Mouse (Mus musculus) 416B (cell line): ENCODE results near the gene Smug1.
A peak's percentile ranks its signal among the peaks of the same experiment; 100 is the strongest.

Source experiments
- DNase-seq: peaks from one replicate; pipeline ENCODE4 v3.0.0; 2011; ENCODE audit warnings: low read depth

Gene Smug1

DNA sequence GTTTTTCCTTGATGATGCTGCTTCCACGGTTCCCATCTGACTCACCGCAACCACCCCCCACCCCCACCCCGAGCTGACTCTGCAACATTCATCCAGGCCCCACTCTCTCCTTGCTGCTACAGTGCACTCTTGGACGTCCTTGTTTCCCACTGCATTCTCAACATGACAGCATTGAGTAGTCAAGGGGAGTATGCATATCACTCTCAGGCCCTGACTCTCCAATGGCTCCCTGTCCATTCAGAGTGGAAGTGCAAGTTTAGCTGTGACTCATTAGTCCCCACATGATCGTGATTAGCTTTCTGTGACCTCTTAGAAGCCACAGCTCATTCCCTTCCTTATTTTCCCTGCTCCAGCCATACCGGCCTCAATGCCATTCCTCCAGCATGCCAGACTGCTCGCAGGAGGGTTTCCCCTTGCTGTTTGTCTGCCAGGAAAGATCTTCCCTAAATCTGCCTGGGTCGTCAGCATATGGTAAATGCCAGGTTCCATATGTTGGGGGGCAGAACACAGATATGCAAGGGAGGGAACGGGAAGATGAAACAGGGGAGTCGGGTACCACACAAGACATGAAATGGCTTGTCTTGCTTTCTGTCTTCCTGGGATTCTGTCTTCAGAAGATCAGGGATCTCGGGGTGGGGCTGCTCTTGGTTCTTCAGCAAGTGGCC is 21.1 kb downstream of the Smug1 start:
- DNase-seq, result no peak

DNA sequence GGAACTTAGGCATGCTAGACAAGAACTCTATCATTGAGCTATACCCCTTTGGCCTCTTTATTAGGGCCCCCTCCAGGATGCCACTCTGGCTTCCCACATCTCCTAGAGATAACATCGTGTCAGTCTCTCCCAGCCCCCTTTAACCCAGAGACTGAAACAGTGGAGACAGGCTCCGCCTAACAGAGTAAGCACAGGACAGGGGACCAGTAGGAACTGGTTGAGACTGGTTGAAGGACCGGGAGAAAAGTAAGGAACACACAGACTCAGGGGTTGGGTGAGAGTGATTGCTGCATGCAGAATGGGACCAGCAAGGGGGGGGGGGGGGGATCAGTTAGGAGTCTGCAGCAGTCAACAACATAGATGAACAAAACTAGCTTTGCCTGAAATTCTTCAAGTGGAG is 22.7 kb downstream of the Smug1 start:
- no peak for DNase-seq

DNA sequence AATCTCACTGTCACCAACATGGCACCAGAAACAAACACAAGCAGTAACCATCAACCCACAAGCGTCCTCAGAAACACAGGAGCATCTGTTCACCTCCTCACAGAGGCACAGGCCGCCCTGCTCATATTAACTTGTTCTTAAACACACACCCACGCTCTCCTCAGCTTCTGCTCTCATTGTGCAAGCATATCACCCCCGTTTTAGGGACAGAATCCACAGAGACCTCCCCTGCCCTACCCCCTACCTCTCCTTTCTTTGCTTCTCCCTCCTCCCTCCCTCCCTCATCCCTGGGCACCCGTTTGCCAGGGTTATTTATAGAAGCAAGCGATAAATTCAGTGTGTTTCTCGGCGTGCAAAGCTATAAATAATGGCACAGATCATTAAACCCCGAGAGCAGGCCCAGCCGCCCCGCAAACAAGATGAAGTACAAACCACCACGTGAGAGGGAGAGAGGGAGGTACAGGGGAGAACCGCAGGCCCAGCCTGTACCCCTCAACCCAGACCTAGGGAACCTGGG is 31.4 kb downstream of the Smug1 start:
- DNase-seq, result no peak

DNA sequence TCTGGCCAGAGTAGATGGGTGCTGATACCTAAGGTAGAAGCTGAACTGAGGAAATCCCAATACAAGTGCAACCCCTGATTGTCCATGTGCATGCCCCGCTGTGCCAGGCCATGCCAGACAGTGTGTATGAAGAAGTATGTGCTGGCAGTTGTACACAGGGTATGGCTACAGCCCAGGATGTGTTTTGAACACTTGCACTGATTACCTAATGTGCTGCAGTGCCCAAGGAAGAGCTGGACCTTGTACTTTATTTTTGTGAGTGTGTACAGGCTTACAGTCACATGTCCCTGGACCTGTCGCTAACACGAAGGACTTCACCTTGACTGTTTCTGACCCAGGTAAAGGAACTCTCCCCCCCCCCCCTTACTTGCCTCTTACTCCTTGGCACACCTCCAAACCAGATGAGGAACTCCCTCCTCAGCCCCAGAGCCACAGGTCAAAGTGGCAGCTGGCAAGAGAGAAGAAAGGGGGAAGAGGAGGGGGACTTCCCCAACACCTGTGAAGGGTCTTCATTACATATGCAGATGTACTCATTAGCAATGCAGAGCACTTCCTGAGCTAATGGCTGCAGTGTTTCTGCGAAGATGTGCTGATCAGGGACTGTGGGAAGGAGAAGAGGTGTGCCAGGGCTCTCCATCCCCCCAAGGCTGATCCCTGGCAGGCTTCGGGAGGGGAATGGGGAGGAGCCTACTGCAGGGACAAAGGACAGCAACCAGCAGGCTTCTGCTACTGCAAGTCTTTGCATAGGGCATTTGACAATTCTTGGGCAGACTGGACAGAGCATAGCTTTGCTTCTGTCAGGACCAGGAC is 32.4 kb downstream of the Smug1 start:
- no peak for DNase-seq

DNA sequence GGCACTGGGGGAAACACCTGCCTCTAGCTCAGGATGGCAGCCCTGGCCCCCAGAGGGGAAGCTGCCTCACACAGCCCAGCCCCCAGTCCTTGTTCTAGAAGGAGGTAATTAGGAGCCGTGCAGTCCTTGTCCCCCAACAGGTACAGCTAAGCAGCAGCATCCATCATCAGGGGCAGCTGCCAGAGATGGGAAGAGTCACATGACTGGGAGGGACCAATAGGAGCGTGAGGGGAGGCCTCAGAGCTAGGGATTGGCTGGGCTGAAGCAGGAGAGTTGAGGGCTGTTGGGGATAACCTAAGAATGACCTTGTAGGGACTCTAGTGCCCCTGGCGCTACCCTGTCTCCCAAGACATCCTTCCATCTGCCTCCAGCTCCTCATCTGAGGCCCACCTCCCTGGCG is 33.1 kb downstream of the Smug1 start:
- DNase-seq, result peak; percentile 29

DNA sequence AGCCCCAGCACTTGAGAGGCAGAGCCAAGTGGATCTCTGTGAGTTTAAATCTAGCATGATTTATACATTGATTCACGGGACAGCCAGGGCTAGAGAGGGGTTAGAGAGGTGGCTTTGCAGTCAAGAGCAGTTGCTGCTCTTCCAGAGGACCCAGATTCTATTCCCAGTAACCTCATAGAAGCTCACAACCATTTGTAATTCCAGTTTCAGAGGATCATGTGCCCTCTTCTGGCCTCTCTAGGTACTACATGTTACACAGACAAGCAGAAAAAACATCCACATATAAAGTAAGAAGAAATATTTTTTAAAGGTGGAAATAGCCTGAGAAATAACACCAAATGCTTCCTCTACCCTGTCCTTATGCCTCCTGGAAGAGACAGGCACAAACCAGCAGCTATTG is 36.2 kb downstream of the Smug1 start:
- DNase-seq, result peak; percentile 60

DNA sequence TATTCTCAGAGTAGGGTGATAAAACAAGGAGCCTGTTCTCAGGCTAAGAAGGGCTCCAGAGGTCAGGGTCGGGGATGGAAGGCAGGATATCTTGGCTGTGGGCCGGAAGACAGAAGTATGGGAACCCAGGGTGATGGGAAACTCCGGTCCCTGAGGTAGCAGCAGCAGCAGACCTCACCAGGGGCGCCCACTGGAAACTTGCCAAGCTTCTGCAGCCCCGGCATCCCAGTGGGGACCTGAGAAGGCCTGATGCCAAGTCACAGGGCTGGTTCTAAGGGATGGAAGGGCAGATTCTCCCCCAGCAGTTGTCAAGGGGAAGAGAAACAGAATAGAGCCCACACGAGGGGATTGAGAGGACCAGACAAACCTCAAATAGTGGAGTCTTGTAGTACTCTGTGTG is 37.6 kb downstream of the Smug1 start:
- DNase-seq, result no peak

DNA sequence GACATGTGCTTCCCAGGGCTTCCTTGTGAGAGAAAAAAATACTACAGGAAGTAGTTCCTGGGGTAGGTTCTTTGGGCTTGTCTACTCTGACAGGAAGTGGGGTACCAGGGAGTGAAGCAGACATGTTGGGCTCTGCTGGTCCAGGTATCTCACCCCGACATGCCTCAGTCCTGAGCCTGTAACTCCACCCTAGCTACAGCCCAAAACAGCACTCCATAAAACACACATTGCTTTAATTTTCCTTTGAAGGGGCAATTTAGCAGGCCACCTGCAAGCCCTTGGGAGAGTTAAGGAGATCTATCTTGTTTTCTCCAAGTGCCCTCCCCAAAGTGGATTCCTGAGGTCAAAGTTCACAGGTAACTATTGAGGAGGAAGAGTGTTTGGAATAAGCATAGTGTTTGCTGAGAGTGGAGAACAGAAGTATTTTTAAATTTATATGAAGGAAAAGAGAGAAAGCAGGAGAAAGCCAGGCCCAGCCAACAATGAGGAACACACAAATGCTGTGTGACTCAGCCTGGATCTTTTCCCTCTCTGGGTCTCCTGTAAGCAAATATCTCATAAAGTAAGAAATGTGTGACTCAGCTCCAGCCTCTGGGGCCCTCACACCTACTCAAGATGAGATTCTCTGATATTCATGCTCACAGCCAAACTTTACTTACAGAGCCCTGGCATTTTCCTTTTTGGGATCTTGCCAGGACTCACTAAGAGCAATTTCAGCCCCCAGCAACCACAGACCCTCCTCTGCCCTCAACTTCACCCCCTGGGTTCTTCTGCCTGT is 38.6 kb downstream of the Smug1 start:
- peak; percentile 47 for DNase-seq

DNA sequence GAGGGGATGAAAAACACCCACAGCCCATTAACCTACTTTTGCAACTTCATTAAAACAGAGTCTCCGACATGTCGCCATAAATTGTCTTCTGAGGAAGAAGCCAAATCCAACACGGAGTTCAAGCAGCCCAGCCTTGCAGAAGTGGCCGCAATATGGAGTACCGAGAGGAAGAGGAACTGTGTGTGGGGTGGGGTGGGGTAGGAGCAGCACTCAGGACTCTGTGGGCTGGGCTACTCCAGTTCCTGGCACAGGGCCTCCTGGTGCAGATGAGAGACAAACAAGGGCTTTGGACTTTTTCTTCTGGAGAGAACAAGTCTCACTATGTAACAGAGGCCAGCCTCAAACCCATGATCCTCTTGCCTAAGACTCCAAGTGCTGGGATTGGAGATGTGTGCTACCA is 40.9 kb downstream of the Smug1 start:
- no peak for DNase-seq

DNA sequence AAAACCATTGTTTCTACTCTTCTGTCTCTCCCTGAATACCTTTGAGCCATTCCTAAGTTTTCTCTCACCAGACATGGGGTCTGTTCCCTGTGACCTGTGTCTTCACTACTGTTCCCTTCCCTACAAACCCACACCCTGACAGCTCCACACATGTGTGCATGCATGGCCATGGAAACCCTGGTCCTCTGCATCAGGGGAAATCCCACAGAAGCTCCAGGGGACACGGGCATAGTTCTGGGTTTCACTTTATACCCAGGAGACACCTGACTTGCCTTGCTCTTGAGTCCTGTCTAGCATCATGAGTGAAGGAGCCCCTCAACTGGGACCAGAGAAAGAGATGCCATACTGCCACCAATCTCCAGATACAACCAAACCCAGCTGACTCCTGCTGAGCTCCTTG is 42.6 kb downstream of the Smug1 start:
- no peak for DNase-seq

DNA sequence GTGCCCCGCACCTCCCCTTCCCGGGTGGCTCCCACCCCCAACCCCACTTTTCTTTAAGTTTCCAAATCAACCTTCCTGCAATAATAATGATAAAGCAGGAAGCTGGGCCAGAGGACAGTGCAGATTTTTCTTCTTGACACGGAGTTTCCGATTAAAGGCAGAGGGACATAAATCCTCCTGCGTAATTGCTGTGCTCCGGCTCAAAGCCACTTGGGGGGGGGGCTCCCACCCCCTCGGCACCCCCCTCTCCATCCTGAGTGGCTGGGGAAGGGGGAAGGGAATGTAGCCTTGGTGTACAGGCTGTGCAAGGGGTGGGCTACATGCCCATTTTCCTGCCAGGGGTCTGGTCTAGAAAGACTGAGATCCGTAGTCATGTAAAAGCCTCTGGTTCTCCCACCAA is 43.5 kb downstream of the Smug1 start:
- DNase-seq, result no peak

DNA sequence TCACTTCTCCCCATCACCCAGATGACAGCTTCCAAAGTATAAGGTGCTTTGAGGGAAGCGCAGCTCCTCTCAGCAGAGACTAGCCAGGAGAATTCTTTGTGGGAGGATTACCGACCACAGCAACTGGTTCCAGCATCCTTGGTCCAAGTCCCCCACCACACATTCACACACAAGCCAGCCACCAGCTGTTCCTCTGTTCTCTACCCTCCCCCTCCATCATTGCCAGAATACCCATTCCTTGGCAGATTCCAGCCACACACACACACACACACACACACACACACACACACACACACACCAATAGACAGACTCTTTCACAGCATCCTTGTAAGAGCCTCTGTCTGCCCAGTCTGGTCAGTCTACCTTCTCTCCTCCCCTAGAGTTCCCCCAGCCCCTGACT is 44.5 kb downstream of the Smug1 start:
- no peak for DNase-seq

DNA sequence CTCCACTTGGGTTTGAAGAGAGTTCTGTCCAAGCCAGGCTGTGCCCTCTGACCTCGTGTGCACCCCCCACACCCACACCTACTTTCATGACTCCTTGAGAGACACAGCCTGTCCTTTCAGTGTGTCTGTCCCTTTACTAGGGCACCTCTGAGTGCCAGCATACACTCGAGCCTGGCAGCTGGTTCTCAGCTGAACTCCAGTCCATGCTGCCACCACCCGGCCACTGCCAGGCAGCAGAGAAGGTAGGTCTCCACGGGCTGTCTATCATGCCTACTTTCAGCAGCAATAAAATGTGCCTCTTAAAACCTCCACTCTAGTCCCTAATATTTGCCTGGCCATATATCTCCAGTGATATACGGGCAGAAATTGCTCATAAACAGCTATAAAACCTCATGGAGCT is 45.5 kb downstream of the Smug1 start:
- DNase-seq, result peak; percentile 38

DNA sequence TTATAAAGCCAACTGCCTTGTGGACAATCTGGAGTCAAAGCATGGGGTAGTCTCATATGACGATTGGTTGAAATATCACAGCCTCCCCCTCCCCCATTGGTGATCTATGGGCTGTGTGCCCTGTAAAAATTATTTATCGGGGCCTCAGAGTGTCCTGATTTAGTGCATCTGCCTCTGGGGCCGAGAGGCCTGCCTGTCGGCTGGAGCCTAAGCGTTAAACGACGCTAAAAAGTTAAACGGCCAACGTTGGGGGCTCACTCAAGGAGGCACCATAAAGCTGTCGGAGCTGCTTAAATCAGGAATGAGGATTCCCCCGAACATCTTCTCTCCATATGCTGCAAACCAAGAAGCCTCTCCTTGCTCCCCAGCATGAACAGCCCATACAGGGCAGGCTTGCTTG is 46.3 kb downstream of the Smug1 start:
- no peak for DNase-seq

DNA sequence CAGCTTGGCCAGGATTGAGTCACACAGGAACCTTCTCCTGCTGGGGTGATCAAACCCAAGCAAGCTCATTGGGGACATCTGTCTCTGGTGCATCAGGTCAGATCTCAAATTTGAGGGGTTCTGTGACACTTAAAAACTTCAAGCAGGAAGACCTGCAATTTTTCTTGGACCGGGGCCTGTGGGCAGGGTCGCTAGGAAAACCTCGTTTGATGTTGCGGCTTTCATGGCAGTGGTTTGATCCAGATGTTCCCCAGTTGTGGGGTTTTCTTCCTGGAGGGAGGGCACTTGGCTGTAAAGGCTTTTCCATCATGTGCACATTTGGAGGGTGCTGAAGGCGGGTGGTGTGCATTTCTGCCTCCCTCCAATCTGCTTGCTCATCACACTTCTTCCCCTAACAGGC is 51.2 kb downstream of the Smug1 start:
- DNase-seq, result no peak

DNA sequence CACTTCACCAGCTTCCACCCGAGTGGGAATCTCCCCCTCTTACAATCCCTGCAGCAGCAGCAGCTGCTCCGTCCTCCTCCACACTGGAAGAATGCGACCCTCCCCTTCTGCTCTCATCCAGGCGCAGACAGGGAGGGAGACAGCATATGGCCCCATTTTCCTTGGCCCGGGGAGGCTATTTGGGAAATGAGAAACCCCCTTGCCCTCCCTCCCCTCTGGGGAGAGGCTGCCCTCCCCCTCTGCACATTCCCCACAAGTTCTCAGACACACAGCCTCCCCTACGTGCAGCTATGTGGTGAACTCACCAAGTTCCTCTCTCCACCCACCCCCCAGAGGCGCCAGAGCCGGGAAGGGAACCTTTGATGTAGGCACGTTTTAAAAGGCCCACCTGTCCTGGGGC is 51.6 kb downstream of the Smug1 start:
- no peak for DNase-seq

DNA sequence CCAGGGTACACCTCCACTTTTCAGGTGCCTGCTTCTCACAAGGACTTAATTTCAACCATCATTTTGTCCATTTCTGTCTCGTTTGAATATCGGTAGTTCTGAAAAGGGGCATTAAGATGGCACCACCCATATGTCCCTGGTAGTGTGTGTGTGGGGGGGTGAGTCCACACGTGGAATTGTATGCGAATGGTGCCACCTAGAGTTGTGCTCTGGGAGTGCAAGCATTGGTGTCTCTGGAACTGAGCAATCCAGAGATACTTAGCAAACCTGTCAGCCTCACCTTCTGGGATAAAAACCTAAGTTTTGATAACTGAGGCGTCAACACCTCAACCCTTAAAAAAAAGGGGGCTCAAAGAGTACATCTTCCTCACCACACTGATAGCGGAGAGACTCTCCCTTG is 53.8 kb downstream of the Smug1 start:
- no peak for DNase-seq

DNA sequence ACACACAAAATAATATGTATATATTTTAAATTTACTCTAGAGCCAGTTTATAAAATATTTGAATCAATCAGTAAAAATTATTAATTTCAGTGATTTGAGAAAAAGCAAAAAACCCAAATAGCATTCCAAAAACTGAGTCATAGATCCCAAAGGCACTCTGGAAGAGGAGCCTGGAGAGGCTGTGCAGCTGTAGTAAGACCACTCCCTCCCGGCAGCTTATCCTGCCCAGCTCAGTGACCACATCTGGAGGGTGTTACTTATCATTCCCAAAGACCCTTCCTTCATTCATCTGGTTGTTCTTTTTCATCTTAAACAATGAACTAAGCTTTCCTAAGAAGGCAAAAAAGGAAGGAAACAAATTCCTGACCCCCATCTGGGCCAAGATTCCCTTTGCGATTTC is 54.6 kb downstream of the Smug1 start:
- no peak for DNase-seq

DNA sequence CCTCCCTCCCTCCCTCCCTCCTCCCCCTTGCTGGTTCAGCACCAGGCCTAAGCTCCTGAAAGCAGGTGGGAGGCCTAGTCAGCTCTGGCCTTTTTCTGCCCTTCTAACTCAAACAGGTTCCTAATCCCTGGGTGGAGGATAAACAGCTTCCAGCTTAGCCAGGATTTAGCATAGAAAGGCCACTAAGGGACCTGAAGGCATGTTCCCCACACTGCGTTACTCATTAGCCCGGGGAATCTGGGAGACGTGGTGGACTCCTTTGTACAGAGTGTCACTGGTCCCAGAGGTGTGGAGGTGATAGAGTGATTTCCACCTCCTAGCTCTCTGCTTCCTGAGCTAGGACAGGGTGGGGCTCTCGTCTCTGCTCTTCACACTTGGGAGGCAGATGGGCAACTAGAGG is 57.0 kb downstream of the Smug1 start:
- DNase-seq, result no peak

DNA sequence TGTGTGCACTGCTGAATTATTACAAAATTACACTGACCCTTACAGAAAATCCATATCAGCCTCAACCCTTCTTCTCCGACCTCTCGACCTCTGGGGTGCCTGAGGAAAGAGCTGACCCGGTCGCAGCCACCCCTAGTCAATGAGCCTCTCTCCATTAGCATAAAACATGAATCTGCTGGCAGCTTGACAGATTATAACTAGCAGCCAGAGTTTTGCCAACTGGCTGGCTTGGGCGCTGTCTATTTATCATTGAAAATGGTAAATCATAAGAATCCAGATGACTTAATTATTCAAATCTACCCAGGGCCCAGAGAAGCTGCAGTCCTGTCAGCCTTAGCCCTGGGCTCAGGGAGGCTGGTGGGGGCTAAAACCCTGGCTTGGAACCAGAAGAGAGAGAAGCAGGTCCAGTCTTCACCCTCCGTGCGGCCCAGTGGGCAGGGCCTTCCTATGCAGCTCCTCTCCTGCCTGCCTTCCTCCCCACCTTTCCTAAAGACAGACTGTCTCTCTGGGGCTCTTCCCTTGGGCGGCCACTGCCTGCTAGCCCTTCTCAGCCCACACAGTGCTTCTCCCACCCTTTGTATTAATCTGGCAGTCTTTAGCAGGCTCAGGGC is 58.7 kb downstream of the Smug1 start:
- no peak for DNase-seq

DNA sequence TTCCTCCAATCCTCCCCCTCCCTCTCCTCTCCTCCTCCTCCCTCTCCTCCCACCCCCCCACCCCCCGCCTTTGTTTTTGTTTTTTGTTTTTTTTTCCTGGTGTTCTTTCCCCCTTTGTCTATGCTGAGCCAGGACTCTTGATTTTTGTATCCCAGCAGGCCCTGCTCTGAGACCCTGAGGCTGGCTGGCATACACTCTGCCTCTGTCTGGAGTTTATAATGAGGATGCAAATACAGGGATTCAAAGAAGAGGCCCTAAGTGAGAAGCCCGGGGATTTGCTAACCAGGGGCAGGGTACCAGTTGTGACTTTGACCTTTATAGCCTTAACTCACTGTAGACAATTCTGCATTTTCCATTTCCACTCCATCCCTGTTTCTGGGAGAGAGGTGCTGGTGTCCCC is 60.7 kb downstream of the Smug1 start:
- DNase-seq, result no peak
